Mouse (Mus musculus) hindbrain, embryonic 16.5 days (tissue): ENCODE measurements around the gene Prdx1. TPM values are rescaled to one million over a fixed set of nuclear protein-coding genes. Genes with fewer than 3 reads are reported as not detected.

ENCODE experiments used
- ATAC-seq: fragments of 200-750 bp; cut with Nextera tagmentation; 2 replicates; pipeline ENCODE4 v1.8.0; 2017; ENCODE audit warnings: moderate TSS enrichment, moderate library complexity
- H3K27ac ChIP-seq: fragments of 300-500 bp; sonication (generic); 2 replicates; pipeline ENCODE4 v1.5.1; 2014; ENCODE audit warnings: low read depth, mild to moderate bottlenecking, control low read depth, low read length, moderate library complexity
- H3K27me3 ChIP-seq: fragments of 300-500 bp; sonication (generic); replicated peaks from 2 replicates; pipeline ENCODE4 v1.6.1; 2014; ENCODE audit warnings: low read length; ENCODE audit not compliant: control insufficient read depth, insufficient read depth
- H3K36me3 ChIP-seq: fragments of 300-500 bp; sonication (generic); 2 replicates; pipeline ENCODE4 v1.6.1; 2014; ENCODE audit warnings: mild to moderate bottlenecking, low read length, moderate library complexity, mixed read lengths; ENCODE audit not compliant: control insufficient read depth, insufficient read depth
- H3K4me1 ChIP-seq: fragments of 300-500 bp; sonication (generic); 2 replicates; pipeline ENCODE4 v1.6.1; 2014; ENCODE audit warnings: low read depth, low read length; ENCODE audit not compliant: control insufficient read depth, insufficient read depth
- H3K4me2 ChIP-seq: fragments of 300-500 bp; sonication (generic); 2 replicates; pipeline ENCODE4 v1.6.1; 2014; ENCODE audit warnings: mild to moderate bottlenecking, low read length, control low read depth, moderate library complexity
- H3K4me3 ChIP-seq: fragments of 300-500 bp; sonication (generic); 2 replicates; pipeline ENCODE4 v1.5.1; 2014; ENCODE audit warnings: mild to moderate bottlenecking, low read length, control low read depth, moderate library complexity
- H3K9ac ChIP-seq: fragments of 300-500 bp; sonication (generic); 2 replicates; pipeline ENCODE4 v1.6.1; 2014; ENCODE audit warnings: low read depth, mild to moderate bottlenecking, control low read depth, low read length, moderate library complexity
- H3K9me3 ChIP-seq: fragments of 300-500 bp; sonication (generic); 2 replicates; pipeline ENCODE4 v1.6.1; 2014; ENCODE audit warnings: mild to moderate bottlenecking, low read length, moderate library complexity; ENCODE audit not compliant: control insufficient read depth
- WGBS: fragments of 180-500 bp; shearing (Covaris S2); extraction: QIAGEN DNeasy Blood & Tissue Kit; methylation state at CpG from one replicate; pipeline ENCODE4 v1.1.7; 2014; 5-methylcytosine and 5-hydroxymethylcytosine counted together
- polyA plus RNA-seq: library from polyadenylated mRNA; unstranded; fragments of >200 nt; fragmentation: Nextera tagmentation; extraction: Ambion mirVana; gene quantifications from 2 replicates; pipeline ENCODE4 v1.2.1, GENCODE M21; 2015

Prdx1 gene
- polyA plus RNA-seq, 1 experiment from 2014 or later, result 468 TPM

- peaks cover 11% of the 10 kb centered on the region; the same call in 1 of the 2 replicates for H3K36me3 ChIP-seq
- no peak overlapping the region for H3K4me3 ChIP-seq
- H3K9me3 ChIP-seq, result no peaks in the 10 kb centered on the region
- peaks cover 11% of the 10 kb centered on the region for H3K4me1 ChIP-seq
- no peaks in the 10 kb centered on the region for H3K27me3 ChIP-seq
- H3K4me2 ChIP-seq, result no peak overlapping the region
- H3K9ac ChIP-seq, result no peak overlapping the region
- no peak for ATAC-seq
- no peak overlapping the region for H3K27ac ChIP-seq
- 90% methylated on average over 4 of the region's 4 CpGs for WGBS
Observed at GRCm38 (mm10) chr4:116689309-116689876, 4.0 kb downstream of the Prdx1 start.

GRCm38 (mm10) chr4:116692146-116692545 lies 6.8 kb downstream of the Prdx1 start:
- no peak overlapping the region for H3K9ac ChIP-seq
- WGBS, result 88% methylated on average over 2 of the region's 2 CpGs

DNA sequence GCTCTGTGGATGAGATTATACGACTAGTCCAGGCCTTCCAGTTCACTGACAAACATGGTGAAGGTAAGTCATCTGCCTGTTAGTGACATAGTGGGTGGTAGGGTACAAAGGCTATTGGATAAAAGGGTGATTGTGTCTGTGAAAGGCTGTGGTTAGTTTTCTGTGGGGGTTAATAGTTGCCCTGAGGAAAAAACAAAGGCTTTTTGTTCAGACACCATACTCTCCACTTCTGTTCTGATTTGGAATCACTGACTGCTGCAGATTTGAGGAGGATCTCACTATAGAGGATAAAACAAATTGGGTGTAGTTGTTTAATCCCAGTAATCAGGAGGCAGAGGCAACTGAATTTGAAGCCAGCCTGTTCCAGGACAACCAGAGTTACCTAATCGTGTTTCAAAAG lies 8.4 kb downstream of the Prdx1 start:
- Histone ChIP-seq H3K27me3 (no peaks in the 10 kb centered on the region), H3K9me3 (no peaks in the 10 kb centered on the region), H3K4me1 (no peaks in the 10 kb centered on the region), H3K4me2 (no peak overlapping the region), H3K27ac (no peak overlapping the region), H3K9ac (no peak overlapping the region), H3K36me3 (peaks cover 15% of the 10 kb centered on the region), H3K4me3 (no peak overlapping the region)
- 84% methylated on average over 2 of the region's 2 CpGs for WGBS
- ATAC-seq, result no peak

More at GRCm38 (mm10) chr4:116692146-116692545, 6.8 kb downstream of the Prdx1 start:
- Histone ChIP-seq H3K4me3 (no peak overlapping the region), H3K4me1 (peaks cover 2% of the 10 kb centered on the region; the same call in 1 of the 2 replicates), H3K4me2 (no peak overlapping the region), H3K27ac (no peak overlapping the region), H3K36me3 (peaks cover 15% of the 10 kb centered on the region), H3K9me3 (no peaks in the 10 kb centered on the region), H3K27me3 (no peaks in the 10 kb centered on the region)
- no peak for ATAC-seq

GRCm38 (mm10) chr4:116698693-116699342 lies 13.5 kb downstream of the Prdx1 start:
- Histone ChIP-seq H3K4me3 (no peak overlapping the region), H3K9me3 (no peaks in the 10 kb centered on the region), H3K27ac (no peak overlapping the region), H3K36me3 (peaks cover 7% of the 10 kb centered on the region), H3K9ac (no peak overlapping the region), H3K4me2 (no peak overlapping the region), H3K27me3 (no peaks in the 10 kb centered on the region), H3K4me1 (no peaks in the 10 kb centered on the region)
- 88% methylated on average over 2 of the region's 2 CpGs for WGBS
- no peak for ATAC-seq

DNA sequence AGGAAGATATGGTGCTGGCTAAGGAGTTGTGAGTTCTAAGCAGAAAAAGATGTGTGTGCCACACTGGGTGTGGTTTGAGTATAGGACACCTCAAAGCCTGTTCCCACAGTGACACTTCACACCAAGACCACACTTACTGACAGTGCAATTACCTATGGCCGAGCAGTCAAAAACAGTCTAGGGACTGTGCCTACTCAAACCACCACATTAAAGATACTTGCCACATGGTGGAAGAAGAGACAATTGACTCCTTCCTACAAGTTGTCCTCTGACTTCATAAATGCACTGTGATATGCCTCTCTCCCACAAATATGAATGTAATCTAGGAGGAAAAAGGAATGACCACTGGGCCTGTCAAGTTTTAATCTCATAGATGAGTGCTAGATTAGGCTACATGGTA lies 15.6 kb downstream of the Prdx1 start:
- H3K9me3 ChIP-seq, result no peaks in the 10 kb centered on the region
- H3K4me2 ChIP-seq, result no peak overlapping the region
- no peak overlapping the region for H3K4me3 ChIP-seq
- no peak overlapping the region for H3K9ac ChIP-seq
- no peak for ATAC-seq
- WGBS, result 83% methylated on average over 1 of the region's 1 CpGs
- H3K4me1 ChIP-seq, result no peaks in the 10 kb centered on the region
- no peak overlapping the region for H3K27ac ChIP-seq
- H3K27me3 ChIP-seq, result no peaks in the 10 kb centered on the region
- H3K36me3 ChIP-seq, result peaks cover 2% of the 10 kb centered on the region; the same call in 1 of the 2 replicates

- H3K9me3 ChIP-seq, result no peaks in the 10 kb centered on the region
- no peak overlapping the region for H3K9ac ChIP-seq
- peaks cover 2% of the 10 kb centered on the region; the same call in 1 of the 2 replicates for H3K36me3 ChIP-seq
- H3K27ac ChIP-seq, result no peak overlapping the region
- H3K27me3 ChIP-seq, result no peaks in the 10 kb centered on the region
- peaks cover 5% of the 10 kb centered on the region for H3K4me1 ChIP-seq
- H3K4me3 ChIP-seq, result no peak overlapping the region
- no peak for ATAC-seq
- no peak overlapping the region for H3K4me2 ChIP-seq
- WGBS, result 44% methylated on average over 6 of the region's 6 CpGs
Observed at GRCm38 (mm10) chr4:116703804-116704203, 18.5 kb downstream of the Prdx1 start.

DNA sequence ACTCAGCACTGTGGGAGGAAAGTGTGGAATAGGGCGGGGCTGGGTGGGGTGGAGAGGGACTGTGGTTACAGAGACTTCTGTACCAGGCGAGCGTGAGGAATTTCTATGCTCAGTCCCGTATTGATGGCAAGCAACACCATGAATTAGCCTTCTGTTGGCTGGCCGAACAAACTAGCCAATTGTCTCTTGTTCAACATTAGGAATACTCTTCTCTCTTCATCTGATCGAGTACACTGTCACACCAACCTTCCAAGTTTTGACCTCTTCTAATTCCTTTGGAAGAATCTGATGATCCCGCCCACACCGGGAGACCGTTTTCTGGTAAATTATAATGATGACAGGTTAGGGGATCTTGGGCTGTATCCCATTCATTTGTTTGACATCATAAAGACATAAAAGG lies 22.3 kb downstream of the Prdx1 start:
- H3K27me3 ChIP-seq, result no peaks in the 10 kb centered on the region
- peak overlapping the region; percentile 70 for H3K9ac ChIP-seq
- 16% methylated on average over 9 of the region's 9 CpGs for WGBS
- H3K4me1 ChIP-seq, result peaks cover 12% of the 10 kb centered on the region
- H3K27ac ChIP-seq, result 0 out of 2 replicates have a peak overlapping the region, but pooled peaks have one; percentile 61
- no peak for ATAC-seq
- H3K4me3 ChIP-seq, result peak overlapping the region; percentile 58
- H3K4me2 ChIP-seq, result peak overlapping the region; percentile 60
- H3K36me3 ChIP-seq, result no peaks in the 10 kb centered on the region
- no peaks in the 10 kb centered on the region for H3K9me3 ChIP-seq

DNA sequence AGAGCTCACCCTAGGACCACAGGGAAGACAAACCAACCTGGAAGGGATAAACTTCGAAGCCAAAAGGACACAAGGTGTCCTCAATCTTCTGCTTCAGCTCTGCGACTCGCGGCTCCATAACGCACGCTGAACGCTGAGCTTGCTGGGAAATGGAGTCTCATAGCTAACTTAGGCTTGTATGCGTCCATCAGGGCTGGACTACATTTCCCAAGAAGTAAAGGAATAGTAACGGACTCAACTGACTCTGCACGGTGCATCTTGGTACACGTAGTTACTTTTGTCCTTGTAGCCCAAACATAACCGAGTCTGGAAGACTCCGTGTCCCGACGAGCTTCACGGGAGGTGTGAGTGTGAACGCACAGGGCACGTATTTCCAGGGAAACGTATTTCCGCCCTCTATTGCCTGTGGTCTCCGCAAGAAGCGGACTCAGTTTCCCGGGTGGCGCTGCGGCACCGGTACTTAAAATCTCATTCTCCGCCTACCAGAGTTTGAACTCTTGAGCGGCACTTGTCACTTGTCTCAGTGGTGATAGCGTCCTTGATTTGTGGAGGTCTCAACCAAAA lies 22.9 kb downstream of the Prdx1 start, which contains the start of the genes Mmachc and Ccdc163:
Mmachc (minus strand) TSS at position 206 of the 564 bp plus-strand sequence.
Ccdc163 (plus strand) TSS at position 309 of the 564 bp plus-strand sequence.
- Histone ChIP-seq H3K4me1 (peaks cover 12% of the 10 kb centered on the region), H3K9ac (peak within 1 kb of the TSS; percentile 70), H3K4me2 (peak within 1 kb of the TSS; percentile 89), H3K4me3 (peak within 1 kb of the TSS; percentile 58), H3K27me3 (no peaks in the 10 kb centered on the region), H3K27ac (peak within 1 kb of the TSS; percentile 61; the same call in 1 of the 2 replicates), H3K9me3 (no peaks in the 10 kb centered on the region), H3K36me3 (no peaks in the 10 kb centered on the region)
- under 1% methylated on average over 29 of the region's 29 CpGs for WGBS
- peak; percentile 99 for ATAC-seq

- H3K27ac ChIP-seq, result no peak overlapping the region
Observed at GRCm38 (mm10) chr4:116708791-116709390, 23.5 kb downstream of the Prdx1 start.

More at GRCm38 (mm10) chr4:116708791-116709390, 23.5 kb downstream of the Prdx1 start:
- no peaks in the 10 kb centered on the region for H3K36me3 ChIP-seq
- H3K4me3 ChIP-seq, result peak overlapping the region; percentile 58
- no peak; the same call in 1 of the 2 replicates for ATAC-seq
- H3K27me3 ChIP-seq, result no peaks in the 10 kb centered on the region
- peak overlapping the region; percentile 89 for H3K4me2 ChIP-seq
- H3K9ac ChIP-seq, result peak overlapping the region; percentile 62
- H3K4me1 ChIP-seq, result peaks cover 12% of the 10 kb centered on the region
- WGBS, result 5% methylated on average over 9 of the region's 9 CpGs
- H3K9me3 ChIP-seq, result no peaks in the 10 kb centered on the region
